Mouse (Mus musculus): ENCODE data around the gene Gm12800.
"Not testable (repeated sequence)": the region's sequence is repeated elsewhere in the genome, so short reads cannot be mapped to it uniquely, and the experiment has no call there.

- TF ChIP-seq POLR2A, CTCF (IDR thresholded peaks at IDR 0.05; ENCODE audit: insufficient read depth, low read depth, low read length): not testable (repeated sequence)
These were observed 33.2 kb upstream of the Gm12800 start for GRCm38 (mm10) chr4:101875687-101876086.
